Mouse (Mus musculus): ENCODE results near the gene Gmeb2. TPM values are rescaled to one million over a fixed set of nuclear protein-coding genes. Genes with fewer than 3 reads are reported as not detected.
A peak's percentile ranks its signal among the peaks of the same experiment; 100 is the strongest.

The Gmeb2 gene
- polyA plus RNA-seq, 1 experiment from 2014 or later: 15.9 TPM

DNA sequence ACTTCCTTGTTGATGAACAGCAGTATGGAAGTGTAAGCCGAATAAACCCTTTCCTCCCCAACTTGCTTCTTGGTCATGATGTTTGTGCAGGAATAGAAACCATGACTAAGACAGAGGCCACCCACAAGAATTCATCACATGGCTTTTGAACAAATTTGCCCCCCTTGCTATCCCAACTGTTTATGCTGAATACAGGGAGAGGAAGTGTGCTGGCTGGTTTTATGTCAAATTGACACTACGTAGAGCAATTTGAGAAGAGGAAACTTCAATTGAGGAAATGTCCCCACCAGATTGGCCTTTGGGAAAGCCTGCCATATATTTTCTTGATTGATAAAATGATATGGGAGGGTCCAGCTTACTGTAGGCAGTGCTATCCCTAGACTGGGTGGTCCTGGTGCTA, 14.0 kb downstream of the Gmeb2 start:
- Histone ChIP-seq H3K4me1 (no peaks in the 10 kb centered on the region), H3K27me3 (no peaks in the 10 kb centered on the region), H3K27ac (no peak overlapping the region), H3K4me2 (no peak overlapping the region), H3K9ac (no peak overlapping the region), H3K36me3 (peaks cover 65% of the 10 kb centered on the region), H3K4me3 (no peak overlapping the region), H3K9me3 (no peaks in the 10 kb centered on the region)
- WGBS: 90% methylated on average over 2 of the region's 2 CpGs
- ATAC-seq (ENCODE audit: insufficient number of reproducible peaks, insufficient read depth, low FRiP score, low TSS enrichment, low read depth): no peak

DNA sequence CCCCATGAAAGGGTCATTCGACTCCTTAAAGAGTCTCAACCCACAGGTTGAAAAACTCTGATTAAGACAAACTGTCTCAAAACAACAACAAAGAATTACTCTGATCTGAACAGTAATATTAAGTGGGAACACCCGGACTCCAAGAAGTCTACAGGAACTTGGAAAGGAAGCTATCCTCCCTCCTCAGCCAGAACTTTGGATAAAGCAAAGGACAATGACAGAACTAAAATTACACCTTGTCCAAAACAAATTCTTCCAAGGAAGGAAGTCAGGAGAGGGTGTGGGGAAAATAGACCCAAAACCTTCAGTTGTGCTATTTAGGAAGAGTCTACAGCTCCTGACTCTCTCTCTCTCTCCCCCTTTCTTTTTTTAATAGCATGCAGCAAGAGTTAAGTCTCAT, 15.7 kb downstream of the Gmeb2 start:
- Histone ChIP-seq H3K27ac (no peak overlapping the region), H3K9me3 (no peaks in the 10 kb centered on the region), H3K4me1 (no peaks in the 10 kb centered on the region), H3K36me3 (peaks cover 59% of the 10 kb centered on the region), H3K4me2 (no peak overlapping the region), H3K9ac (no peak overlapping the region), H3K27me3 (no peaks in the 10 kb centered on the region), H3K4me3 (no peak overlapping the region)
- no peak for ATAC-seq (ENCODE audit: insufficient number of reproducible peaks, insufficient read depth, low FRiP score, low TSS enrichment, low read depth)
- WGBS: 80% methylated on average over 2 of the region's 2 CpGs

DNA sequence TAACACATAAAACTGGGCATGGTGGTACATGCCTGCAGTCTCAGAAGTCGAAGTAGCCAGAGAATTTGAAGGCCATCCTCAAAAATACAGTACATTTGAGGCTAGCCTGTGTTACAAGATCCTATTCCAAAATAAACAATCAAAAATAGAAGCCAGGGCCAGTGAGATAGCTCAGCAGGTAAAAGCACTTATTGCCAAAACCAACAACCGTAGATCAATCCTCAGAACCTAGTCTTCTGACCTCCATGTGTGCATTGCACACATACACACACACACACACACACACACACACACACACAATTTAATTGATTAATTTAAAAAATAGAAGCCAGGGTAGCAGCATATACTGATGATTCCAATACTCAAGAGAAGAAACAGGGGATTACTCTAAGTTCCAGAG, 21.0 kb downstream of the Gmeb2 start:
- no peaks in the 10 kb centered on the region for H3K4me1 ChIP-seq
- H3K4me3 ChIP-seq: no peak overlapping the region
- H3K27me3 ChIP-seq: no peaks in the 10 kb centered on the region
- no peak overlapping the region for H3K27ac ChIP-seq
- H3K36me3 ChIP-seq: peaks cover 62% of the 10 kb centered on the region
- H3K9me3 ChIP-seq: no peaks in the 10 kb centered on the region
- 93% methylated on average over 2 of the region's 2 CpGs for WGBS
- no peak overlapping the region for H3K4me2 ChIP-seq
- ATAC-seq (ENCODE audit: insufficient number of reproducible peaks, insufficient read depth, low FRiP score, low TSS enrichment, low read depth): no peak
- no peak overlapping the region for H3K9ac ChIP-seq

DNA sequence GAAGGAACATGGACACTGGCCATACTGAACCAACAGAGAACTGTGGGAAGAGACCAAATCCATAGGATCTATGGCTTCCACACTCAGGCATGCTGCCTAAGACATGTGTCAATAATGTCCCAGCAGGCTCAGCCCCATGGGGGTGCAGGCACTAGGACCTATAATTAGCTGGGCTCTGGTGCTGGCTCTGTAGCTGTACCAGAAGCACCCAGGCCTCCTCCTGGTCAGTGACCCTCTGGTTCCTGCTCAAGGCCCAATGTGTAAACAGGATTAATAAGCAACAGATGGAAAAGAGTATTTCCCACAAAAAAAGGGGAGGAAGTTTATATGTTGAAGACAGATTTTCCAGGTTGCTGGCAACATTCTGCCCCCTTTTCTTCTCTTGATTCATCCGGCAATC, 34.6 kb downstream of the Gmeb2 start:
- Histone ChIP-seq H3K36me3 (peaks cover 74% of the 10 kb centered on the region), H3K4me3 (no peak overlapping the region), H3K4me1 (no peaks in the 10 kb centered on the region), H3K27ac (no peak overlapping the region), H3K9ac (no peak overlapping the region), H3K9me3 (no peaks in the 10 kb centered on the region), H3K27me3 (no peaks in the 10 kb centered on the region), H3K4me2 (no peak overlapping the region)
- ATAC-seq (ENCODE audit: insufficient number of reproducible peaks, insufficient read depth, low FRiP score, low TSS enrichment, low read depth): no peak
- 65% methylated on average over 1 of the region's 1 CpGs for WGBS

DNA sequence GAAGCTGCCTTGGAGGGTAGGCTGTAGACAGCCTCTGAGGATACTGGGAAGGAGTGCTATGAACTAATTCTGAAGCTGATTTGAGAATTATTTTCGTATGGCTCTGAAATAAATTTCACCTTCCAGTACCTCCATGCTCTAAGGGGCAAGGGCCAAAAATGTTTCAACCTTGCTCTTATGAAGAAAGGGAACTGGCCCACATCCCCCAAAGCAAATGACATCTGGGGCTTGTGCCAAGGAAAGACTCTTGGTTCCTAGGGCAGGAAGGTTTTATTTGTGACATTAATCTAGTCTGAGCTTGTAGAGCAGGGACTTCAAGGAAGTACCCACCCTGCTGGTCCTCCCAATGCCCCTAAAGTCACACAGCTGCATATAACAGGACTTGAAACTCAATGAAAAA, 36.0 kb downstream of the Gmeb2 start:
- Histone ChIP-seq H3K9ac (no peak overlapping the region), H3K4me1 (no peaks in the 10 kb centered on the region), H3K4me2 (no peak overlapping the region), H3K27me3 (no peaks in the 10 kb centered on the region), H3K9me3 (no peaks in the 10 kb centered on the region), H3K4me3 (no peak overlapping the region), H3K36me3 (peaks cover 60% of the 10 kb centered on the region), H3K27ac (no peak overlapping the region)
- 80% methylated on average over 1 of the region's 1 CpGs for WGBS
- no peak for ATAC-seq (ENCODE audit: insufficient number of reproducible peaks, insufficient read depth, low FRiP score, low TSS enrichment, low read depth)

DNA sequence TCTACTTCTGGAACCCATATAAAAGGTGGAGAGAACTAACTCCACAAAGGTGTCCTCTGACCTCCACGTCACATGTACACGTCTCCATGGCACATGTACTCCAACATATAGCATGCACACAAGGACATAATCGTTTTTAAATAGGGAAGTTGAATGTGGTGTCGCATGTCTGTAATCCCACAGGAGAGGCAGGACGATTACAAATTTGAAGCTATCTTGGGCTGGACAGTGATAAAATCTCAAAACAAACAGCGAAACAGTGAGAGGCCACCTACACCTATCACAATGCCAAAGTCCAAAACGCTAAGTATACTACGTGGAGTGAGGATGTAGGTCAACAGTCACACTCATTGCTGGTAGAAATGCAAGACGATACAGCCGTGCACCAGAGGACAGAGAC, 38.6 kb downstream of the Gmeb2 start:
- Histone ChIP-seq H3K36me3 (peaks cover 36% of the 10 kb centered on the region), H3K27ac (no peak overlapping the region), H3K9ac (no peak overlapping the region), H3K27me3 (no peaks in the 10 kb centered on the region), H3K4me1 (no peaks in the 10 kb centered on the region), H3K9me3 (no peaks in the 10 kb centered on the region), H3K4me2 (no peak overlapping the region), H3K4me3 (no peak overlapping the region)
- 80% methylated on average over 10 of the region's 10 CpGs for WGBS
- ATAC-seq (ENCODE audit: insufficient number of reproducible peaks, insufficient read depth, low FRiP score, low TSS enrichment, low read depth): no peak

DNA sequence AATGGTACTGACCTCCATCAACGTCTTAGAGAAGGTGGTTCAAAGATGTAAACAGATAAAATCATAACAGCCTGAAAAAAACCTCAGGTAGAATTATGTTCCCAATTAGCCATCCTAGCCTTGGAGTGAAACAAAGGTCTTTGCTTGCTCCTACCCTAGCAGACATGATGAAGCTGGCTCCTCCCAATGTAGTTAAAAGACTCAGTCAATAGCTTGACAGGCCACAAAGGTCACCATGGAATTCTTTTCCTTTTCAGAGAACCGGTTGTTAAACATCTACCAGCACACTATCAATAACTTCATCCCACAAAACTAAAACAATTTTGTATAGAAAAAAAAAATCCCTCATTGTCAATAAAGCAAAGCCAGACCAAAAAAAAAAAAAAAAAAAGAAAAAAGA, 42.8 kb downstream of the Gmeb2 start:
- 29% methylated on average over 2 of the region's 2 CpGs for WGBS
- no peak overlapping the region for H3K27ac ChIP-seq
- no peak for ATAC-seq (ENCODE audit: insufficient number of reproducible peaks, insufficient read depth, low FRiP score, low TSS enrichment, low read depth)
- peaks cover 11% of the 10 kb centered on the region for H3K4me1 ChIP-seq
- 0 out of 2 replicates have a peak, but pooled peaks cover 1% of the 10 kb centered on the region for H3K36me3 ChIP-seq
- H3K4me3 ChIP-seq: no peak overlapping the region
- H3K9me3 ChIP-seq: no peaks in the 10 kb centered on the region
- no peaks in the 10 kb centered on the region for H3K27me3 ChIP-seq
- no peak overlapping the region for H3K9ac ChIP-seq
- H3K4me2 ChIP-seq: no peak overlapping the region

DNA sequence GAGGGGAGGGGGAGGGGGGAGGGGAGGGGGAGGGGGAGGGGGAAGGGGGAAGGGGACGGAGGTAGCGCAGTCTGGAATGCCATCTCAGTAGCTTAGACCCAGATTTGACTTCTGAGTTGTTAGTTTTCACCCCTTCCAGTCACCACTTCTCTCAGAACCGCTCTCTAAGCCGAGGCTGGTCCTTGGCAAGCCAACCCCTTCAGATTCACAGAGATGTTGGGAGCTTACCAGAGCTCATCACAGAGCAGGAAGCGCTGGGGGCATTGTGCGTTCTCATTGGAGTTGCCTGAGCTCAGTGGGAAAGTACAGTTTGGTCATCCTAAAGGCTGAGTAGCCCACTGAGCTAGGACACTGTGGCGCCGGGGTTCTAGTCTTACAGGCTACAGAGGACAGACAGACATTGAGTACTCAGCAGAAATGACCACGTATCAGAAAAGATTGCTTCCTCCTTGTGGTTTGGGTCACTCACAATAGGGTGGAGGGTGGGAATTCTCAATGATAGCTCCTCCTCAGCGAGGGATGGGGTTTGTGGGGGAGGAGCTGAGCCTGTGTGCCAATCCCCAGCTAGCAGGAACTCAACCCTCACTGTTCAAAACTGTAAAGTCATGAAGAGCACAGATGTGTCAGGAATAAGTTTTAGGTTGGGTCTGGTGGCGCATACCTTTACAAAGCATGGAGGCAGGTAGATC, 44.0 kb downstream of the Gmeb2 start:
- Histone ChIP-seq H3K36me3 (no peaks in the 10 kb centered on the region), H3K27ac (no peak overlapping the region), H3K9me3 (no peaks in the 10 kb centered on the region), H3K4me1 (peaks cover 11% of the 10 kb centered on the region), H3K4me2 (no peak overlapping the region), H3K4me3 (no peak overlapping the region), H3K27me3 (no peaks in the 10 kb centered on the region), H3K9ac (no peak overlapping the region)
- 32% methylated on average over 11 of the region's 11 CpGs for WGBS
- no peak for ATAC-seq (ENCODE audit: insufficient number of reproducible peaks, insufficient read depth, low FRiP score, low TSS enrichment, low read depth)

DNA sequence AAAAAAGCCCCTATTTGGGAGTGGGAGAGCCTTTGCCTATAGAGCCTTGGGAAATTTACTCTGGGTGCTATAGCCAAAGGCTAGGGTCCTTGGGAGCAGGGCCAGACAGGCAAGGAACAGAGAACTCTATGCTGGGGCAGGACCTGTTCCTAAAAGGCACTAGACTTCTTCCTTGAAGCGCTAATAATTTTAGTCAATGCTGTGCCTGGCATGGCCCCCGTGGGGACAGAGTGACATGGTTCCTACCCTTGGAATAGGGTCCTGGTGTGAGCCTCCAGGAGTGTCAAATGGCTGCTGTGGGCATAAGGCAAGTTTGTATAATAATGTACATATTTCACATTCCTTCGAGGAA, 45.5 kb downstream of the Gmeb2 start:
- no peaks in the 10 kb centered on the region for H3K27me3 ChIP-seq
- peak overlapping the region; percentile 49 for H3K4me3 ChIP-seq
- no peaks in the 10 kb centered on the region for H3K9me3 ChIP-seq
- no peak overlapping the region for H3K27ac ChIP-seq
- no peaks in the 10 kb centered on the region for H3K36me3 ChIP-seq
- H3K4me2 ChIP-seq: peak overlapping the region; percentile 67
- 43% methylated on average over 3 of the region's 3 CpGs for WGBS
- H3K4me1 ChIP-seq: peaks cover 11% of the 10 kb centered on the region
- ATAC-seq (ENCODE audit: insufficient number of reproducible peaks, insufficient read depth, low FRiP score, low TSS enrichment, low read depth): no peak
- H3K9ac ChIP-seq: peak overlapping the region; percentile 73; the same call in 1 of the 2 replicates

DNA sequence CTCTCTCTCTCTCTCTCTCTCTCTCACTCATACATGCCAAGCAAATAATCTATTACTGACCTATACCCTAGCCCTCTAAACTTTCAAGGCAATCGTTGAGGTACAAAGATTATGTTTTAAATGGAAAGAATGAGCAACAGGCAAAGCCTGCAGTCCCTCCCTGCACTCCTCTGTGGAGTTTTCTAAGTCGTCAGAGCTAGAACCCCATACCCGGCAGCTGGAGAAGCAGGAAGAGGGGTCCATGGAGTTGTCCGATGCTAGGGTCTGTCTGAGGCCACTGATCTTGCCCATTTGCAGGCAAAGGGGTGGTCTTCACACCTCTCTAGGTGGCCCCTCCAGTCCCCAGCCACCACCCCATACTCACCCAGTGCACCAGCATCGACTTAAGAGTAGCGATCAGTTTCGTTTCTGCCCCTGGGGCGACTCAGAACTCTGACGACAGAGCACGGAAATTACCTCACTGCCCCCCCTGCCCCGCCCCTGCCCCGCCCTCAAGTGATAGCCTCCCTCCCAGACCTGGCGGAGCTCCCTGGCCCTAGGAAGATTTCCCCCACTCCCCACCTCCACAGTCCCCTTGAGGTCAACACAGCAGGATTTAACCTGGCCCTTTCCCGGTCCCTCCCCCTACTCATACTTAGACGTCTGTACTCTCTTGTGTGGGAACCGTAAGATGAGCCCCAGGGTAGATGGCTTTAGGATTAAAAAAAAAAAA, 46.1 kb downstream of the Gmeb2 start, which contains the start of gene Helz2:
TSS of gene Helz2 (minus strand) at position 426 of the 712 bp plus-strand sequence.
- Histone ChIP-seq H3K4me2 (peak within 1 kb of the TSS; percentile 67), H3K9me3 (no peaks in the 10 kb centered on the region), H3K36me3 (no peaks in the 10 kb centered on the region), H3K4me1 (peaks cover 11% of the 10 kb centered on the region), H3K9ac (peak within 1 kb of the TSS; percentile 73), H3K27me3 (no peaks in the 10 kb centered on the region), H3K4me3 (peak within 1 kb of the TSS; percentile 49), H3K27ac (no peak within 1 kb of the TSS)
- ATAC-seq (ENCODE audit: insufficient number of reproducible peaks, insufficient read depth, low FRiP score, low TSS enrichment, low read depth): no peak
- 7% methylated on average over 16 of the region's 16 CpGs for WGBS

DNA sequence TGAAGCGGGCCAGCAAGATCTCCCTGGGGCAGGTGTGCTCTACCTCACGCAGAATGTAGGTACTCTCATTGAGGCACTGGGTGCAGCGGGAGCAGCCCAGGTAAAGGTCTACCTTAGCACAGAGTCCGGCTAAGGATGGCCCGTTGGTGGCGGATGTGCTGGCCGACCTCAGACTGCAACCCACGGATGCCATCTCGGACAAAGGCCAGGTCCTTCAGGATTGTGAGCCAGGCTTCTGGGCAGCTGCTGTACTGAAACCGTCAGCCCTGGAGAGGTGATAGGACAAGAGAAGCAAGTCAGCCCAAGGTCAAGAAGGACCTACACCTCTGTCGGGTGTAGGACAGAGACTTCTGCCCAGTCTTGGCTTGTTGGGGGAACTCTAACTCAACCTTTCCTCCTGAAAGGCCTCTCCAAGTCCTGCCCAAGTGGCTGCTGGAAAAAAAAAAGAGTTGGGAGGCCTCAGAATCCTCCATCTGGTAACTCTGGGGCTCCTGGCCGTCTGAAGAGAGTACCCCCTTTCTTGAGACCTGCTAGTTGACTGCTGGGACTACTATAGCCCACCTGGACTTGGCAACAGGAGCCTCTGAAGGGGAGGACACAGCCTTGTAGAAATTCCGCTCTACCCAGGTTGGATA, 46.9 kb downstream of the Gmeb2 start:
- ATAC-seq (ENCODE audit: insufficient number of reproducible peaks, insufficient read depth, low FRiP score, low TSS enrichment, low read depth): no peak
- Histone ChIP-seq H3K27ac (no peak overlapping the region), H3K27me3 (no peaks in the 10 kb centered on the region), H3K36me3 (no peaks in the 10 kb centered on the region), H3K4me3 (peak overlapping the region; percentile 49; the same call in 1 of the 2 replicates), H3K4me2 (peak overlapping the region; percentile 67), H3K9me3 (no peaks in the 10 kb centered on the region), H3K4me1 (peaks cover 11% of the 10 kb centered on the region), H3K9ac (peak overlapping the region; percentile 73; the same call in 1 of the 2 replicates)
- WGBS: 90% methylated on average over 13 of the region's 13 CpGs

DNA sequence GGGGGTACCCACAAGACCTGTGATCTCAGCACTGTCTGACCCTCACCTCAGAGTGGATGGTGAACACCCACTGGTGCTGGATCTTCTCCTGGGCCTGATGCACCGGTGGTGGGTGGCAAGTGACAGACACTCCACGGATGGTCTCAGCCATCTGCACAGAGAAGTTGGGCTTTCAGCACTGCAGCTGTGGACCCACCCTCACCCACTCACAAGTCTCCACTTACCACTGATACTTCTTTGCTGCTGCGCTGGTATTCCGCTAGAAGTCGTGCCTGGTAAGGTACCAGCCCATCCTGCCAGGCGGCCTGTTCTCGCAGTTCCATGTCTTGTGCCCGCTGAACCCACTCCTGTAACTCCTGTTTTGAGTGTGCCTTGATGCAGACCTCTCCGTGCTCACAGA, 48.6 kb downstream of the Gmeb2 start:
- 90% methylated on average over 9 of the region's 9 CpGs for whole genome bisulfite sequencing
- H3K27ac ChIP-seq: no peak overlapping the region
- H3K4me3 ChIP-seq: no peak overlapping the region
- no peaks in the 10 kb centered on the region for H3K27me3 ChIP-seq
- no peaks in the 10 kb centered on the region for H3K36me3 ChIP-seq
- ATAC-seq (ENCODE audit: insufficient number of reproducible peaks, insufficient read depth, low FRiP score, low TSS enrichment, low read depth): no peak
- peaks cover 11% of the 10 kb centered on the region for H3K4me1 ChIP-seq
- no peak overlapping the region for H3K4me2 ChIP-seq
- H3K9ac ChIP-seq: no peak overlapping the region
- H3K9me3 ChIP-seq: no peaks in the 10 kb centered on the region

All from embryonic facial prominence, embryonic 13.5 days (tissue).